Mouse (Mus musculus): Measurements from ENCODE around the gene Stn1. TPM values are rescaled to one million over a fixed set of nuclear protein-coding genes. Genes with fewer than 3 reads are reported as not detected.

Stn1 gene
- total RNA-seq, 2 experiments from 2014 or later = 22.6 to 23.8 TPM

- Histone ChIP-seq H3K27ac (no peak overlapping the region), H3K4me3 (no peak overlapping the region)
- no peak for TF ChIP-seq CTCF (conservative IDR thresholded peaks at IDR 0.05)
- no peak for DNase-seq (ENCODE audit: low spot score in 2 of 2)
These were observed 38.4 kb downstream of the Stn1 start for GRCm38 (mm10) chr19:47498942-47499341.

GRCm38 (mm10) chr19:47497736-47498135, 39.6 kb downstream of the Stn1 start:
- no peak for TF ChIP-seq CTCF (conservative IDR thresholded peaks at IDR 0.05)
- H3K4me3 ChIP-seq = no peak overlapping the region
- DNase-seq (ENCODE audit: low spot score in 2 of 2) = no peak
- no peak overlapping the region for H3K27ac ChIP-seq

GRCm38 (mm10) chr19:47497313-47497712, 40.0 kb downstream of the Stn1 start:
- TF ChIP-seq CTCF (conservative IDR thresholded peaks at IDR 0.05) = no peak
- no peak overlapping the region for H3K27ac ChIP-seq
- H3K4me3 ChIP-seq = no peak overlapping the region
- DNase-seq (ENCODE audit: low spot score in 2 of 2) = no peak

- no peak for TF ChIP-seq CTCF (conservative IDR thresholded peaks at IDR 0.05)
- DNase-seq (ENCODE audit: low spot score in 2 of 2) = no peak
- Histone ChIP-seq H3K4me3 (no peak overlapping the region), H3K27ac (no peak overlapping the region)
These were observed 44.0 kb downstream of the Stn1 start for GRCm38 (mm10) chr19:47493017-47493997.

GRCm38 (mm10) chr19:47492422-47492821, 44.9 kb downstream of the Stn1 start:
- no peak overlapping the region for H3K4me3 ChIP-seq
- no peak overlapping the region for H3K27ac ChIP-seq
- TF ChIP-seq CTCF (conservative IDR thresholded peaks at IDR 0.05) = no peak
- DNase-seq (ENCODE audit: low spot score in 2 of 2) = no peak

- no peak for TF ChIP-seq CTCF (conservative IDR thresholded peaks at IDR 0.05)
- H3K27ac ChIP-seq = no peak overlapping the region
- DNase-seq (ENCODE audit: low spot score in 2 of 2) = no peak
- H3K4me3 ChIP-seq = no peak overlapping the region
These were observed 45.5 kb downstream of the Stn1 start for GRCm38 (mm10) chr19:47491853-47492252.

- Histone ChIP-seq H3K4me3 (no peak overlapping the region), H3K27ac (no peak overlapping the region)
- TF ChIP-seq CTCF (conservative IDR thresholded peaks at IDR 0.05) = peak; percentile 48
- DNase-seq (ENCODE audit: low spot score in 2 of 2) = no peak
These were observed 48.1 kb downstream of the Stn1 start for GRCm38 (mm10) chr19:47489233-47489632.

GRCm38 (mm10) chr19:47488250-47488649, 49.1 kb downstream of the Stn1 start:
- no peak for DNase-seq (ENCODE audit: low spot score in 2 of 2)
- Histone ChIP-seq H3K27ac (no peak overlapping the region), H3K4me3 (no peak overlapping the region)
- TF ChIP-seq CTCF (conservative IDR thresholded peaks at IDR 0.05) = peak; percentile 67

- no peak for DNase-seq (ENCODE audit: low spot score in 2 of 2)
- H3K27ac ChIP-seq = no peak overlapping the region
- no peak for TF ChIP-seq CTCF (conservative IDR thresholded peaks at IDR 0.05)
These were observed 49.7 kb downstream of the Stn1 start for GRCm38 (mm10) chr19:47487572-47487971.

GRCm38 (mm10) chr19:47485997-47486566, 51.2 kb downstream of the Stn1 start:
- no peak overlapping the region for H3K4me3 ChIP-seq
- DNase-seq (ENCODE audit: low spot score in 2 of 2) = no peak
- no peak overlapping the region for H3K27ac ChIP-seq
- TF ChIP-seq CTCF (conservative IDR thresholded peaks at IDR 0.05) = no peak

More at GRCm38 (mm10) chr19:47487572-47487971, 49.7 kb downstream of the Stn1 start:
- no peak overlapping the region for H3K4me3 ChIP-seq

- no peak for DNase-seq (ENCODE audit: low spot score in 2 of 2)
- Histone ChIP-seq H3K4me3 (no peak overlapping the region), H3K27ac (no peak overlapping the region)
- TF ChIP-seq CTCF (conservative IDR thresholded peaks at IDR 0.05) = no peak
These were observed 53.2 kb downstream of the Stn1 start for GRCm38 (mm10) chr19:47484110-47484509.

- TF ChIP-seq CTCF (conservative IDR thresholded peaks at IDR 0.05) = no peak
- Histone ChIP-seq H3K4me3 (no peak overlapping the region), H3K27ac (no peak overlapping the region)
- DNase-seq (ENCODE audit: low spot score in 2 of 2) = no peak
These were observed 54.0 kb downstream of the Stn1 start for GRCm38 (mm10) chr19:47483346-47483745.

GRCm38 (mm10) chr19:47473453-47473852, 63.9 kb downstream of the Stn1 start:
- no peak for TF ChIP-seq CTCF (conservative IDR thresholded peaks at IDR 0.05)
- Histone ChIP-seq H3K4me3 (no peak overlapping the region), H3K27ac (no peak overlapping the region)
- DNase-seq (ENCODE audit: low spot score in 2 of 2) = no peak
